Mouse (Mus musculus): ENCODE data around the gene Gm21974. TPM values are rescaled to one million over a fixed set of nuclear protein-coding genes. Genes with fewer than 3 reads are reported as not detected.
A peak's percentile ranks its signal among the peaks of the same experiment; 100 is the strongest.

Gm21974 gene
- total and polyA plus RNA-seq, 3 experiments: not detected

GRCm38 (mm10) chr7:127886551-127886950 lies 8.7 kb downstream of the Gm21974 start:
- DNase-seq (ENCODE audit: low spot score) (no peak), ATAC-seq (ENCODE audit: extremely low read depth, insufficient number of reproducible peaks, low FRiP score, poor library complexity, severe bottlenecking) (no peak)
- Histone ChIP-seq H3K27me3 (ENCODE audit: insufficient read depth, low read length) (no peaks in the 10 kb centered on the region), H3K4me3 (ENCODE audit: low read depth, low read length) (peak overlapping the region; percentile 0; the same call in 1 of the 2 replicates), H3K9me3 (replicated peaks) (no peaks in the 10 kb centered on the region), H3K4me1 (ENCODE audit: insufficient read depth, low read depth, low read length) (peaks cover 76% of the 10 kb centered on the region), H3K36me3 (replicated peaks) (peaks cover 99% of the 10 kb centered on the region)
- no peak for TF ChIP-seq GATA1 (IDR thresholded peaks at IDR 0.05; ENCODE audit: borderline replicate concordance, low read length)
- no peak for TF ChIP-seq GATA2 (IDR thresholded peaks at IDR 0.05; ENCODE audit: borderline replicate concordance, low read depth, low read length)
- no peak for TF ChIP-seq CTCF (IDR thresholded peaks at IDR 0.05; ENCODE audit: low read depth, low read length)
- no peak for TF ChIP-seq TAL1 (conservative IDR thresholded peaks at IDR 0.05; ENCODE audit: low read depth, low read length)
- TF ChIP-seq POLR2AphosphoS5 (IDR thresholded peaks at IDR 0.05; ENCODE audit: insufficient replicate concordance, low read depth, low read length): no peak

- ATAC-seq (ENCODE audit: extremely low read depth, insufficient number of reproducible peaks, low FRiP score, poor library complexity, severe bottlenecking) (peak; percentile 22), DNase-seq (ENCODE audit: low spot score) (peak; percentile 53)
- Histone ChIP-seq H3K4me3 (ENCODE audit: low read depth, low read length) (no peak overlapping the region; the same call in 1 of the 2 replicates), H3K27me3 (ENCODE audit: insufficient read depth, low read length) (no peaks in the 10 kb centered on the region), H3K4me1 (ENCODE audit: insufficient read depth, low read depth, low read length) (peaks cover 82% of the 10 kb centered on the region), H3K36me3 (replicated peaks) (peaks cover 99% of the 10 kb centered on the region), H3K9me3 (replicated peaks) (peaks cover 6% of the 10 kb centered on the region)
- TF ChIP-seq POLR2AphosphoS5 (IDR thresholded peaks at IDR 0.05; ENCODE audit: insufficient replicate concordance, low read depth, low read length) (no peak), GATA1 (IDR thresholded peaks at IDR 0.05; ENCODE audit: borderline replicate concordance, low read length) (no peak), CTCF (IDR thresholded peaks at IDR 0.05; ENCODE audit: low read depth, low read length) (no peak), GATA2 (IDR thresholded peaks at IDR 0.05; ENCODE audit: borderline replicate concordance, low read depth, low read length) (no peak), TAL1 (conservative IDR thresholded peaks at IDR 0.05; ENCODE audit: low read depth, low read length) (no peak)
Measured at GRCm38 (mm10) chr7:127885951-127886350, 9.3 kb downstream of the Gm21974 start.

GRCm38 (mm10) chr7:127880431-127880830 lies 14.8 kb downstream of the Gm21974 start:
- no peaks in the 10 kb centered on the region for H3K27me3 ChIP-seq (ENCODE audit: insufficient read depth, low read length)
- DNase-seq (ENCODE audit: low spot score) (no peak), ATAC-seq (ENCODE audit: extremely low read depth, insufficient number of reproducible peaks, low FRiP score, poor library complexity, severe bottlenecking) (no peak)
- H3K4me3 ChIP-seq (ENCODE audit: low read depth, low read length): no peak overlapping the region
- TF ChIP-seq CTCF (IDR thresholded peaks at IDR 0.05; ENCODE audit: low read depth, low read length) (no peak), GATA2 (IDR thresholded peaks at IDR 0.05; ENCODE audit: borderline replicate concordance, low read depth, low read length) (no peak), POLR2AphosphoS5 (IDR thresholded peaks at IDR 0.05; ENCODE audit: insufficient replicate concordance, low read depth, low read length) (no peak), GATA1 (IDR thresholded peaks at IDR 0.05; ENCODE audit: borderline replicate concordance, low read length) (no peak), TAL1 (conservative IDR thresholded peaks at IDR 0.05; ENCODE audit: low read depth, low read length) (no peak)
- H3K36me3 ChIP-seq (replicated peaks): peaks cover 78% of the 10 kb centered on the region
- H3K4me1 ChIP-seq (ENCODE audit: insufficient read depth, low read depth, low read length): peaks cover 76% of the 10 kb centered on the region
- peaks cover 32% of the 10 kb centered on the region for H3K9me3 ChIP-seq (replicated peaks)

GRCm38 (mm10) chr7:127879301-127879700 lies 16.0 kb downstream of the Gm21974 start:
- Histone ChIP-seq H3K36me3 (replicated peaks) (peaks cover 69% of the 10 kb centered on the region), H3K4me1 (ENCODE audit: insufficient read depth, low read depth, low read length) (peaks cover 76% of the 10 kb centered on the region), H3K27me3 (ENCODE audit: insufficient read depth, low read length) (no peaks in the 10 kb centered on the region), H3K9me3 (replicated peaks) (peaks cover 32% of the 10 kb centered on the region), H3K4me3 (ENCODE audit: low read depth, low read length) (no peak overlapping the region)
- ATAC-seq (ENCODE audit: extremely low read depth, insufficient number of reproducible peaks, low FRiP score, poor library complexity, severe bottlenecking): no peak
- TF ChIP-seq GATA2 (IDR thresholded peaks at IDR 0.05; ENCODE audit: borderline replicate concordance, low read depth, low read length) (no peak), POLR2AphosphoS5 (IDR thresholded peaks at IDR 0.05; ENCODE audit: insufficient replicate concordance, low read depth, low read length) (no peak), GATA1 (IDR thresholded peaks at IDR 0.05; ENCODE audit: borderline replicate concordance, low read length) (no peak), TAL1 (conservative IDR thresholded peaks at IDR 0.05; ENCODE audit: low read depth, low read length) (no peak), CTCF (IDR thresholded peaks at IDR 0.05; ENCODE audit: low read depth, low read length) (no peak)
- no peak for DNase-seq (ENCODE audit: low spot score)

GRCm38 (mm10) chr7:127876467-127877348 lies 18.5 kb downstream of the Gm21974 start, which contains the start of gene Zfp668:
Gene Zfp668, minus strand, starts transcription at chr7:127876828.
- H3K27me3 ChIP-seq (ENCODE audit: insufficient read depth, low read length): no peaks in the 10 kb centered on the region
- peak; percentile 85 for DNase-seq (ENCODE audit: low spot score)
- peaks cover 72% of the 10 kb centered on the region for H3K4me1 ChIP-seq (ENCODE audit: insufficient read depth, low read depth, low read length)
- H3K9me3 ChIP-seq (replicated peaks): peaks cover 32% of the 10 kb centered on the region
- TF ChIP-seq GATA1 (IDR thresholded peaks at IDR 0.05; ENCODE audit: borderline replicate concordance, low read length) (no peak), POLR2AphosphoS5 (IDR thresholded peaks at IDR 0.05; ENCODE audit: insufficient replicate concordance, low read depth, low read length) (0 out of 2 replicates have a peak, but pooled peaks have one; percentile 30)
- peak within 1 kb of the TSS; percentile 92 for H3K4me3 ChIP-seq (ENCODE audit: low read depth, low read length)
- ATAC-seq (ENCODE audit: extremely low read depth, insufficient number of reproducible peaks, low FRiP score, poor library complexity, severe bottlenecking): peak; percentile 46
- peaks cover 65% of the 10 kb centered on the region for H3K36me3 ChIP-seq (replicated peaks)

GRCm38 (mm10) chr7:127876041-127876466 lies 19.2 kb downstream of the Gm21974 start, which contains the start of gene Zfp646:
Gene Zfp646, plus strand, starts transcription at chr7:127876221.
- H3K9me3 ChIP-seq (replicated peaks): peaks cover 28% of the 10 kb centered on the region
- peaks cover 63% of the 10 kb centered on the region for H3K36me3 ChIP-seq (replicated peaks)
- H3K4me1 ChIP-seq (ENCODE audit: insufficient read depth, low read depth, low read length): peaks cover 68% of the 10 kb centered on the region
- no peaks in the 10 kb centered on the region for H3K27me3 ChIP-seq (ENCODE audit: insufficient read depth, low read length)
- ATAC-seq (ENCODE audit: extremely low read depth, insufficient number of reproducible peaks, low FRiP score, poor library complexity, severe bottlenecking) (no peak), DNase-seq (ENCODE audit: low spot score) (peak; percentile 92)
- peak within 1 kb of the TSS; percentile 92 for H3K4me3 ChIP-seq (ENCODE audit: low read depth, low read length)
- no peak for TF ChIP-seq GATA2 (IDR thresholded peaks at IDR 0.05; ENCODE audit: borderline replicate concordance, low read depth, low read length)
- TF ChIP-seq TAL1 (conservative IDR thresholded peaks at IDR 0.05; ENCODE audit: low read depth, low read length): no peak
